Mouse (Mus musculus) forebrain, embryonic 13.5 days (tissue): Measurements from ENCODE around the gene Slc7a8. TPM values are rescaled to one million over a fixed set of nuclear protein-coding genes. Genes with fewer than 3 reads are reported as not detected.

Source experiments
- ATAC-seq: fragments of 200-750 bp; cut with Nextera tagmentation; 2 replicates; pipeline ENCODE4 v1.8.0; 2017
- H3K27ac ChIP-seq: fragments of 300-500 bp; sonication (generic); 2 replicates; pipeline ENCODE4 v1.5.1; 2015; ENCODE audit warnings: inconsistent platforms, mild to moderate bottlenecking, moderate library complexity
- H3K27me3 ChIP-seq: fragments of 300-500 bp; sonication (generic); 2 replicates; pipeline ENCODE4 v1.6.1; 2015; ENCODE audit warnings: mild to moderate bottlenecking, inconsistent platforms
- H3K36me3 ChIP-seq: fragments of 300-500 bp; sonication (generic); 2 replicates; pipeline ENCODE4 v1.6.1; 2015; ENCODE audit warnings: mild to moderate bottlenecking, inconsistent platforms; ENCODE audit not compliant: poor library complexity, severe bottlenecking
- H3K4me1 ChIP-seq: fragments of 300-500 bp; sonication (generic); 2 replicates; pipeline ENCODE4 v1.6.1; 2015; ENCODE audit warnings: inconsistent platforms
- H3K4me2 ChIP-seq: fragments of 300-500 bp; sonication (generic); 2 replicates; pipeline ENCODE4 v1.6.1; 2015; ENCODE audit warnings: inconsistent platforms, mild to moderate bottlenecking, moderate library complexity
- H3K4me3 ChIP-seq: fragments of 300-500 bp; sonication (generic); 2 replicates; pipeline ENCODE4 v1.5.1; 2015; ENCODE audit warnings: mild to moderate bottlenecking, inconsistent platforms
- H3K9ac ChIP-seq: fragments of 300-500 bp; sonication (generic); 2 replicates; pipeline ENCODE4 v1.6.1; 2015; ENCODE audit warnings: mild to moderate bottlenecking, inconsistent platforms
- H3K9me3 ChIP-seq: fragments of 300-500 bp; sonication (generic); replicated peaks from 2 replicates; pipeline ENCODE4 v1.6.1; 2016; ENCODE audit warnings: inconsistent platforms
- WGBS: fragments of 180-500 bp; shearing (Covaris S2); methylation state at CpG from one replicate; pipeline ENCODE4 v1.1.7; 2015; 5-methylcytosine and 5-hydroxymethylcytosine counted together
- polyA plus RNA-seq: library from polyadenylated mRNA; unstranded; fragments of >200 nt; fragmentation: Nextera tagmentation; extraction: Ambion mirVana; gene quantifications from 2 replicates; pipeline ENCODE4 v1.2.1, GENCODE M21; 2015

Gene Slc7a8
- polyA plus RNA-seq, 1 experiment from 2014 or later: 3.5 TPM

GRCm38 (mm10) chr14:54749238-54749637 lies 32.5 kb downstream of the Slc7a8 start:
- Histone ChIP-seq H3K36me3 (no peaks in the 10 kb centered on the region), H3K9ac (no peak overlapping the region), H3K4me1 (peaks cover 10% of the 10 kb centered on the region), H3K27me3 (no peaks in the 10 kb centered on the region), H3K4me2 (no peak overlapping the region), H3K9me3 (no peaks in the 10 kb centered on the region), H3K4me3 (no peak overlapping the region), H3K27ac (no peak overlapping the region)
- WGBS: 75% methylated on average over 4 of the region's 4 CpGs
- ATAC-seq: no peak

- Histone ChIP-seq H3K27ac (no peak overlapping the region), H3K4me3 (no peak overlapping the region), H3K9ac (no peak overlapping the region), H3K4me1 (no peaks in the 10 kb centered on the region), H3K4me2 (no peak overlapping the region), H3K27me3 (no peaks in the 10 kb centered on the region), H3K36me3 (no peaks in the 10 kb centered on the region), H3K9me3 (no peaks in the 10 kb centered on the region)
- ATAC-seq: no peak
- WGBS: 87% methylated on average over 16 of the region's 16 CpGs
Measured at GRCm38 (mm10) chr14:54747942-54748917, 33.5 kb downstream of the Slc7a8 start.

- ATAC-seq: no peak
- Histone ChIP-seq H3K27ac (no peak overlapping the region), H3K27me3 (no peaks in the 10 kb centered on the region), H3K4me3 (no peak overlapping the region), H3K9ac (no peak overlapping the region), H3K4me2 (no peak overlapping the region), H3K4me1 (no peaks in the 10 kb centered on the region), H3K36me3 (no peaks in the 10 kb centered on the region), H3K9me3 (no peaks in the 10 kb centered on the region)
- WGBS: 93% methylated on average over 9 of the region's 9 CpGs
Measured at GRCm38 (mm10) chr14:54746038-54746437, 35.7 kb downstream of the Slc7a8 start.

- H3K36me3 ChIP-seq: no peaks in the 10 kb centered on the region
- no peak overlapping the region for H3K4me3 ChIP-seq
- H3K9ac ChIP-seq: no peak overlapping the region
- no peak for ATAC-seq
- no peak overlapping the region for H3K4me2 ChIP-seq
- H3K27ac ChIP-seq: no peak overlapping the region
- H3K27me3 ChIP-seq: no peaks in the 10 kb centered on the region
- no peaks in the 10 kb centered on the region for H3K4me1 ChIP-seq
- H3K9me3 ChIP-seq: no peaks in the 10 kb centered on the region
- 82% methylated on average over 8 of the region's 8 CpGs for WGBS
Measured at GRCm38 (mm10) chr14:54744473-54744872, 37.3 kb downstream of the Slc7a8 start.

- no peak for ATAC-seq
- Histone ChIP-seq H3K27ac (no peak overlapping the region), H3K27me3 (no peaks in the 10 kb centered on the region), H3K9me3 (no peaks in the 10 kb centered on the region), H3K36me3 (no peaks in the 10 kb centered on the region), H3K4me3 (no peak overlapping the region), H3K9ac (no peak overlapping the region), H3K4me1 (0 out of 2 replicates have a peak, but pooled peaks cover 1% of the 10 kb centered on the region), H3K4me2 (no peak overlapping the region)
- 89% methylated on average over 2 of the region's 2 CpGs for WGBS
Measured at GRCm38 (mm10) chr14:54742375-54742774, 39.4 kb downstream of the Slc7a8 start.

GRCm38 (mm10) chr14:54741721-54742120 lies 40.0 kb downstream of the Slc7a8 start:
- Histone ChIP-seq H3K4me2 (no peak overlapping the region), H3K4me3 (no peak overlapping the region), H3K27me3 (no peaks in the 10 kb centered on the region), H3K9ac (no peak overlapping the region), H3K27ac (no peak overlapping the region), H3K4me1 (peaks cover 7% of the 10 kb centered on the region; the same call in 1 of the 2 replicates), H3K36me3 (no peaks in the 10 kb centered on the region), H3K9me3 (no peaks in the 10 kb centered on the region)
- no peak for ATAC-seq
- WGBS: 87% methylated on average over 6 of the region's 6 CpGs

GRCm38 (mm10) chr14:54737634-54738033 lies 44.1 kb downstream of the Slc7a8 start:
- Histone ChIP-seq H3K27ac (no peak overlapping the region), H3K4me2 (no peak overlapping the region), H3K27me3 (no peaks in the 10 kb centered on the region), H3K4me3 (no peak overlapping the region), H3K4me1 (peaks cover 10% of the 10 kb centered on the region; the same call in 1 of the 2 replicates), H3K9ac (no peak overlapping the region), H3K36me3 (no peaks in the 10 kb centered on the region), H3K9me3 (no peaks in the 10 kb centered on the region)
- WGBS: 44% methylated on average over 10 of the region's 10 CpGs
- ATAC-seq: no peak

GRCm38 (mm10) chr14:54736555-54737552 lies 44.9 kb downstream of the Slc7a8 start:
- H3K36me3 ChIP-seq: no peaks in the 10 kb centered on the region
- no peak overlapping the region for H3K4me2 ChIP-seq
- no peak overlapping the region for H3K9ac ChIP-seq
- H3K9me3 ChIP-seq: no peaks in the 10 kb centered on the region
- WGBS: 49% methylated on average over 14 of the region's 14 CpGs
- H3K27me3 ChIP-seq: no peaks in the 10 kb centered on the region
- H3K27ac ChIP-seq: peak overlapping the region; percentile 40; the same call in 1 of the 2 replicates
- H3K4me3 ChIP-seq: no peak overlapping the region
- 0 out of 2 replicates have a peak, but pooled peaks have one; percentile 48 for ATAC-seq
- peaks cover 10% of the 10 kb centered on the region; the same call in 1 of the 2 replicates for H3K4me1 ChIP-seq

- no peak for ATAC-seq
- H3K36me3 ChIP-seq: no peaks in the 10 kb centered on the region
- peaks cover 10% of the 10 kb centered on the region; the same call in 1 of the 2 replicates for H3K4me1 ChIP-seq
- 91% methylated on average over 4 of the region's 4 CpGs for WGBS
- H3K9me3 ChIP-seq: no peaks in the 10 kb centered on the region
- no peak overlapping the region for H3K4me3 ChIP-seq
- H3K4me2 ChIP-seq: no peak overlapping the region
- H3K27me3 ChIP-seq: no peaks in the 10 kb centered on the region
- H3K27ac ChIP-seq: no peak overlapping the region
- no peak overlapping the region for H3K9ac ChIP-seq
Measured at GRCm38 (mm10) chr14:54735221-54735620, 46.5 kb downstream of the Slc7a8 start.

GRCm38 (mm10) chr14:54734004-54734403 lies 47.7 kb downstream of the Slc7a8 start:
- no peaks in the 10 kb centered on the region for H3K27me3 ChIP-seq
- peaks cover 10% of the 10 kb centered on the region; the same call in 1 of the 2 replicates for H3K4me1 ChIP-seq
- H3K9me3 ChIP-seq: no peaks in the 10 kb centered on the region
- 81% methylated on average over 4 of the region's 4 CpGs for WGBS
- no peak for ATAC-seq
- no peak overlapping the region for H3K9ac ChIP-seq
- H3K27ac ChIP-seq: no peak overlapping the region
- H3K4me3 ChIP-seq: no peak overlapping the region
- H3K36me3 ChIP-seq: no peaks in the 10 kb centered on the region
- H3K4me2 ChIP-seq: no peak overlapping the region

- Histone ChIP-seq H3K4me1 (peaks cover 6% of the 10 kb centered on the region; the same call in 1 of the 2 replicates), H3K9ac (no peak overlapping the region), H3K4me2 (no peak overlapping the region), H3K4me3 (no peak overlapping the region), H3K36me3 (no peaks in the 10 kb centered on the region), H3K27me3 (no peaks in the 10 kb centered on the region), H3K27ac (no peak overlapping the region), H3K9me3 (no peaks in the 10 kb centered on the region)
- 90% methylated on average over 8 of the region's 8 CpGs for WGBS
- ATAC-seq: no peak
Measured at GRCm38 (mm10) chr14:54732206-54732605, 49.5 kb downstream of the Slc7a8 start.
